Mouse (Mus musculus) liver, adult 2 months (tissue): ENCODE results near the gene Sema5a.

ENCODE experiments used
- CTCF ChIP-seq: fragments of 200-500 bp; IDR thresholded peaks from 2 replicates; pipeline ENCODE4 v1.5.1; 2011; ENCODE audit warnings: low read depth, low read length, control low read depth
- POLR2A ChIP-seq: fragments of 200-500 bp; IDR thresholded peaks from 2 replicates; pipeline ENCODE4 v1.6.1; 2011; ENCODE audit warnings: low read length, control low read depth; ENCODE audit not compliant: insufficient read depth; ENCODE audit errors: extremely low read depth

DNA sequence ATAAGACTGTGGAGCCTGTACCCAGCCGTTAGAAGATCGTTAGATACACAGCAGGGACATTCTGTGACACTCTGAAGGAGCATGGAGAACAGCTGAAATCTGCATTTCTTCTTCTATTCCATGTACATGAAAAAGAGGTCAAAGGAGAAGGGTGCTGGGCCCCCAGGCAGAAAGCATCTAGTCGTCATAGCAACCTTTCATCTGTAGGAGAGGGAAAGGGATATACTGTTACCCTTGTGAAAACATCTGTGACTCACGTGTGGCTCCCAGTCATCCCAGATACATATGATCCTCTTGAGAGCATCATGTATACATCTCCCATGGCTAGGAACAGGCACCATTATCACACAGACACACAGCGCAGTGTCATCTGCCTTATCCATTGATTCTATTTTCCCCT is 16.3 kb downstream of the Sema5a start:
- no peak for TF ChIP-seq CTCF
- TF ChIP-seq POLR2A: no peak
